Mouse (Mus musculus) brain, adult 2 months (tissue): ENCODE measurements around the gene Gja5.
"Not testable (repeated sequence)": the region's sequence is repeated elsewhere in the genome, so short reads cannot be mapped to it uniquely, and the experiment has no call there.

Source experiments
- DNase-seq: peaks from one replicate; pipeline ENCODE4 v3.0.0; 2011; ENCODE audit warnings: low read depth, low spot score

Gene Gja5

GRCm38 (mm10) chr3:97035558-97035957 lies 131.1 kb downstream of the Gja5 start:
- no peak for DNase-seq

DNA sequence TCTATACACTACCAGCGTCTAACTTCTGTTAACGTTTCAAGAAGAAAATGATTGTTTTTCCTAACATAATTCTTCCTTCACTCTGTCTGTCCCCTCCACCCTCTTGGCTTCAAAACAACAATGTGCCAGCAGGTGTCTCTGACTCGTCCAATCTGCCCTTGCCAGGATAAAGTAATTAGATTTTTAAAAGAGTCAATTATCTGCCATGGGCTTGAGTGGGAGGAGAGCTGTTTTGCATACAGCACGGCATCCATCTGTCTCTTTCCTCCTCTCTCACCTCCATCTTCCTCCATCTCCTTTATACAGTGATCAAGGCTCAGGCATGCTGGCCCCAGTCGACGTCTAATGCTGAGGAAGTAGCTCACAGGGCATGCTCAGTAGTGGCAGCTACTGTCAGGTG lies 132.6 kb downstream of the Gja5 start:
- peak; percentile 50 for DNase-seq

GRCm38 (mm10) chr3:97039721-97040120 lies 135.2 kb downstream of the Gja5 start:
- no peak for DNase-seq

DNA sequence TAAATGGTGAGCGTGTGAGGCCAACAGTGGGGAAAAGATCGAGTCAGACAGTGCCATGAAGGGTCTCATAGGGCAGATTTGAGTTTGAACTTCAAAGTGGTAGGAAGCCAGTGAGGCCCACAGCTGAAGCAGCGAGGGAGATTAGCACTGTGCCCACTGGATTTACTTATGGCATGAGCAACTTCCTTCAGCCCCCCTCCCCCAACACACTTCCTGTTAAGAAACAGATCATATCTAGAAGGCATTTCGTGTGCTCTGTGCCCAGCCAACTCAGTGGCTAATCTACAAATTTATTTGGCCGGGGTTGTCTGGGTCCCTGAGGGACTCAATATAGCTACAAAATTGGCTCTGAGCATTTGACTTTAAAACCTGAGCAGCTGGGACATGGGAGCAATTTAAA lies 139.7 kb downstream of the Gja5 start:
- DNase-seq, result no peak

DNA sequence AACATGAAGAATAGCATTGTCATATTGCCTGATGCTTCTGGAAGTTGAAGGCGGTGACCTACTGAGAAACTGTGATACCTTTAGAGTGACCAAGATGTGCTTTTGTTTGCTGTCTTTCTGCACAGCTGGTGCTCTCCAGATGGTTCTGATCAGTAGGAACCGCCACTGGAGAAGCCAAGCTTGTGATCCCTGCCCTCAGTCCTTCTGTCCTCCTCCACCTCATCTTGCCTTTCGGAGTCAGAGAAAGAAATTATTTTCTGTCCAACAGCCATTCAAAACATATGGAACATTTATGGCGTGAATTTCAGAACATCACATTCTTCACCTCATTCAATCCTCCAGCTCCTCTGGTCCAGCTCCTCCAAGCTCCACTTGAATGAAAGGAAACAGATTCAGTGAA lies 143.3 kb downstream of the Gja5 start:
- DNase-seq, result no peak

DNA sequence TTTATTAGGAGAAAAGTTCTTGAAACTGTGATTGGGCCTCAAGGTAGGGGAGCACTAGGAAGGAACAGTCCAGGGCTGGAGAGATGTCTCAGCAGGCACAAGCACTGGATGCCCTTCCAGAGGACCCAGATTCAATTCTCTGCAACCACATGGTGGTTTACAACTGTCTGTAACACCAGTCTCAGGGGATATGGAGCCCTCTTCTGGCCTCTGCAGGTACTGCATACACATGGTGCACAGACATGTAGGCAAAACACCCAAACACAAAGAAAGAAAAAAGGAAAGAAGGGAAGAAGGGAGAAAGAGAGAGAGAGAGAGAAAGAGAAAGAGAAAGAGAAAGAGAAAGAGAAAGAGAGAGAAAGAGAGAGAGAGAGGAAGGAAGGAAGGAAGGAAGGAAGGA lies 143.9 kb downstream of the Gja5 start:
- no peak for DNase-seq

DNA sequence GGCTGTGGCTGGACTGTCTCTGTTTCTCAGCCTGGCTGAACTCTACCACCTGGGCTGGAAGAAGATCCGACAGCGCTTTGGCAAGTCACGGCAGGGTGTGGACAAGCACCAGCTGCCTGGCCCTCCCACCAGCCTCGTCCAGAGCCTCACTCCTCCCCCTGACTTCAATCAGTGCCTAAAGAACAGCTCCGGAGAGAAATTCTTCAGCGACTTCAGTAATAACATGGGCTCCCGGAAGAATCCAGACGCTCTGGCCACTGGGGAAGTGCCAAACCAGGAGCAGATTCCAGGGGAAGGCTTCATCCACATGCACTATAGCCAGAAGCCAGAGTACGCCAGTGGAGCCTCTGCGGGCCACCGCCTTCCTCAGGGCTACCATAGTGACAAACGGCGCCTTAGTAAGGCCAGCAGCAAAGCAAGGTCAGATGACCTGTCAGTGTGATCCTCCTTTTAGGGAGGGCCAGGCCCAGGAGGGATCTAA lies 146.8 kb downstream of the Gja5 start:
- no peak for DNase-seq

DNA sequence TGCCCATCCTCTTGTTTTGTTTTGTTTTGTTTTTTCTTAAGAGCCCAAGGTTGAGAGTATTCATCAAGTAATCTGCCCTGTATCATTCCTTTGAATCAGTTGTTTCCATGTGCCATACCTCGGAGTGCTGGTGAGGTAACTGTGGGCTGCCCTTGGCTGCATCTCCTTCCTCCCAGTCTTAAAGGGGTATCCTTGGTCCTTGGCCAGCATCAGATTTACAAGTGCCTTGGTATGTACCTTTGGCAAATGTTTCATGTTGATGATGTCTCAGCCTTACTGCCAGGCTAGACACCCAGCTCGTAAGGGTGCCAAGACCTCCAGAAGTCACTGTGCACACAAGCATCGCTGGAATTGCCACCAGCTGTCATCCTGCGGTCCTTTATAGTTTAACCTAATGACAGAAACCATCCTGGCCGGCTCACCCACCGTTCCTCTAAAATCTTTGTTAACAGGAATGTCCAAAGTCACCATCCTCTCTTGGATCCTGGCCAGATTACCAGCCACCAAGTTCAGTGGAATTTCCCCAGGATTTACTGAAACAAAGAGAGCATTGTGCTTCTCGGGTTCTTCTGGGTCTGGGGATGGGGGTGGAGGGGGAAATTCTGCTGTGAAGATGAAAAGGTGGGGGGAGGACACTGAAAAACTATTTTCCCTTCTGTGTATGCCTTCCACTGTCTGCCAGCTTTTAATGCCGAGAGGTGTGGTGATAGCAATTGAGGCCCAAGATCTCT lies 147.7 kb downstream of the Gja5 start:
- DNase-seq, result no peak

- DNase-seq, result no peak
These were observed 154.2 kb downstream of the Gja5 start for GRCm38 (mm10) chr3:97058704-97059103.

DNA sequence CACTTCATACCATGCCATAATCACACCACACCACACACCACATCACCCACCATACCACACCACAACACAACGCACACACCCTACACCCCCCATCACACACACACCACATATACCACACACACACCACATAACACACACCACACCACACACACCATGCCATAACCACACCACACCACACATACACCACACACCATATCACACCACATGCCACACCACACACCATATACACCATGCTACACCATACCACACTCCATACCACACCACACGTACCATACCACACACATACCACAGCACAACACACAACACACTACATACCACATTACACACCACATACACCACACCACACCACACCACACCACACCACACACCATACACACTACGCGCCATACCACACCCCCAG lies 155.6 kb downstream of the Gja5 start:
- no peak for DNase-seq

DNA sequence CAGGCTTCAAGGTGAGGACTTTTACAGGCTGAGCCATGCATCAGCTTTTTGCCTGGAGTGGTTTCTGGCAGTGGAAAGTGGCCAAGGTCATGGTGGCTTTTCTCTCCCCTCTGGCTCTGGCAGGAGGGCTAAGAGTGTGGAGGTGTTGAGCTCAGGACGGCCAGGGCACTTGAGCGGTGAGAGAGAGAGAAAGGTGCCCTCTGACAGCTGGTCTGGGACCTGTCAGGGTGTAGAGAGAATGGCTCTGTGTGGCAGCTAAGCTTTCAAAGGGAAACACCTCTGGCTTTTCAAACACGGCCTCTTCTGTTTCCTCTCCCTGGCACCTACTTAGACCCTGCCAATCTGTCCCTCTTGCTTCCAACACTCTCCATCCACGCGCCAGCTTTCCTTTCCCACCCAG lies 158.3 kb downstream of the Gja5 start:
- no peak for DNase-seq

GRCm38 (mm10) chr3:97064046-97064445 lies 159.6 kb downstream of the Gja5 start:
- no peak for DNase-seq

- DNase-seq, result peak; percentile 89
These were observed 165.1 kb downstream of the Gja5 start for GRCm38 (mm10) chr3:97069589-97069988.

GRCm38 (mm10) chr3:97071916-97072315 lies 167.4 kb downstream of the Gja5 start:
- DNase-seq, result peak; percentile 49

GRCm38 (mm10) chr3:97072361-97072760 lies 167.9 kb downstream of the Gja5 start:
- not testable (repeated sequence) for DNase-seq

- DNase-seq, result not testable (repeated sequence)
These were observed 171.4 kb downstream of the Gja5 start for GRCm38 (mm10) chr3:97075744-97076350.

DNA sequence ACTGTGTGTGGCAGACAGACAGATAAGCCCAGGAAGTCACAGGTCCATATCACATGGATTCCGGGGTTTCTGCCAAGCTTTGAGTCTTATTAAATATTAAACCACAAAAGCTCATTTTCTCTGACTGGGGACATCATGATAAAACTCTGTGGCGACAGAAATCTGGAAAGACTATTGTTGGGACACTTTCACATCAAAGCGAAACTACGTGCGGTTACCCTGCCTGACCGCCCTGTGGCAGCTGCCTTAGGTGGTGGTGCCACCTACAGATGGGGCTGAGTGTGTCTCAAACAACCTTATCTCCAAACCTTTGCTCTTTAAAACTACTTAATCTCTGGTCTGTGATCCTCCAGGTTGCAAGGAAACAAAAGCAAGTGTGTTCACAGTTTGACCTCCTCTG lies 171.9 kb downstream of the Gja5 start:
- DNase-seq, result peak; percentile 62

DNA sequence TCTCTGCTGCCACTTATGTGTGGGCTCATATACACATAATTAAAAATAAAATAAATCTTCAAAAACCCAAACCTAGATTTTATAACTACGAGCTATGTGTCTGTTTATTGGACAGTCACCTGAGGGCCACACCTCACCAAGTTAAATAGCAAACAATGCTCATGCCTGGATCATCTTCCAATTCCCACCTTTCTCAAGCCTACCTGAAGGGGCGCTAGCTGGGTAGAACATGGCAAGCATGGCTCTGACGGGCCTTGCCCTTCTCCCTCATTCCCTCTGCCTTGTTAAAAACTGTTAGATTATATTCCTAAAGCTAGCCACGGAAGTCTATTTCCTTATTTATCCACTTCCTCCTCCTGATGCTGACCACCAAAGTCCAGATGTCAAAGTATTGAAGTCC lies 173.9 kb downstream of the Gja5 start:
- no peak for DNase-seq

DNA sequence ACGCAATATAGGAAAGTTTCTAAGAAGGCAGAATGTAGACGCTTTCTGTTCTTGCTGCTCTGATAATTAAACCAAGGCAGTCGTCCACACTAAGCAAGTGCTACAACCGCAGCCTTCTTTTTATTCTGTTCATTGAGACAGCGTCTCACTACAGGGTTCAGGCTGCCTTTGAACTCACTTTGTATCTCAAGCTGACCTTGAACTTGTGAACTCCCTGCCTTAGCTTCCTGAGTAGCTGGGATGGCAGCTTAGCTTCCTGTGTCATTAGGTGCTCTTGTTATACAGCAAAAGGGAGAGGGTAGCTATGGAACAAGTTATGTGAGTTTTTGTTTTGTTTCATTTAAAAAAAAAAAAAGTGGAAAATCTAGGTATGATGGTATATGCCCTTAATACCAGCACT lies 177.7 kb downstream of the Gja5 start:
- DNase-seq, result no peak

DNA sequence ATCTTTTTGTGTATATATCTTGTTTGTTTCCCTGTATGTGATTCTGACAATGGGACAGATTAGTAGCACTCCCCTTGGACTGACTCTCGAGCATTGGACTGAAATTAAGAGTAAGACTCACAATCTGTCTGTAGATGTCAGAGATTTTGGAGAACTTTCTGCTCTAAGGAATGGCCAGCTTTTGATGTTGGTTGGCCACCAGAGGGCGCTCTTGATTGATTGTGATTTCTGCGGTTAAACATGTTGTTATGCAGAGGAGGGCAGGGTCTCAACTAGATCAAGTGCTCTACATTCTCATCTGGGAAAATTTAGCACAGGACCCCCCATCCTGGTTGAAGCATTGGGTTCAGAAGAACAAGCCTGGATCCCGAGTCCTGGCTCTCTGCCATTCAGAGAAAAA lies 182.8 kb downstream of the Gja5 start:
- DNase-seq, result no peak

DNA sequence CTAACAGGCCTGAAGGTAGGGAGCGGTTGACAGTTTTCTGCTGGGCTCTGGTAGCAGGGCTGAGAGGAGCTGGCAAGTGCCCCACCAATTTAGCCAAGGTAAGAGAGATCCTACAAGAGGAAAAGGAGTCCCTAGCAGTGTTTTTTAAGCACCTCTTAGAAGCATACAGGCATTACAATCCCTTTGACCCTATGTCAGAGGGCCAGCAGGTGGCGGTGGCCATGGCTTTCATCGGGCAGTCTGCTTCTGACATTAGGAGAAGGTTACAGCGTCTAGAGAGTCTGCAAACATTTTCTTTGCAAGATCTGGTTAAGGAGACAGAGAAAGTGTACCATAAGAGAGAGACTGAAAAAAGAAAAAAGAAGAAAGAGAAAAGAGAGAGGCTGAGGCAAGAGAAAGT lies 183.8 kb downstream of the Gja5 start:
- DNase-seq, result not testable (repeated sequence)

DNA sequence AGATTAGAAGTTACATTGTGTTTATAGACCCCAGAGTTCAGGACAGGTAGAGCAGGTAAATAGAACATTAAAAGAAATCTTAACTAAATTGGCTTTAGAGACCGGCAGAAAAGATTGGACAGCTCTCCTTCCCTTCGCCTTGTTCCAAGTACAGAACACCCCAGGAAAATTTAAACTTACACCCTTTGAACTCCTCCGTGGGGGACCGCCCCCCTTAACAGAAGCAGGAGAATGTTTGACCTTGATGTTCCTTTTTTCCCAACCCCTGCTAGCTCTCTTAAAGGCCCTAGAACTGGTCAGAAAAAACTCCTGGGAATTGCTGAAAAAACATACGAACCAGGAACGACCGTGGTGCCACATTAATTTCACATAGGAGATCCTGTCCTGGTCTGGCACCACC lies 187.5 kb downstream of the Gja5 start:
- not testable (repeated sequence) for DNase-seq

- not testable (repeated sequence) for DNase-seq
These were observed 192.2 kb downstream of the Gja5 start for GRCm38 (mm10) chr3:97096664-97097063.
